Mouse (Mus musculus) kidney, postnatal 4 days (tissue): Measurements from ENCODE around the gene Psmb5.

Experiments used
- DNase-seq, 2 experiments: peaks; one replicate each; pipeline ENCODE4 v3.0.0; 2021; ENCODE audit warnings: mixed read lengths in 2 of 2

Gene Psmb5

GRCm38 (mm10) chr14:54591056-54591455 lies 26.8 kb downstream of the Psmb5 start:
- no peak for DNase-seq

DNA sequence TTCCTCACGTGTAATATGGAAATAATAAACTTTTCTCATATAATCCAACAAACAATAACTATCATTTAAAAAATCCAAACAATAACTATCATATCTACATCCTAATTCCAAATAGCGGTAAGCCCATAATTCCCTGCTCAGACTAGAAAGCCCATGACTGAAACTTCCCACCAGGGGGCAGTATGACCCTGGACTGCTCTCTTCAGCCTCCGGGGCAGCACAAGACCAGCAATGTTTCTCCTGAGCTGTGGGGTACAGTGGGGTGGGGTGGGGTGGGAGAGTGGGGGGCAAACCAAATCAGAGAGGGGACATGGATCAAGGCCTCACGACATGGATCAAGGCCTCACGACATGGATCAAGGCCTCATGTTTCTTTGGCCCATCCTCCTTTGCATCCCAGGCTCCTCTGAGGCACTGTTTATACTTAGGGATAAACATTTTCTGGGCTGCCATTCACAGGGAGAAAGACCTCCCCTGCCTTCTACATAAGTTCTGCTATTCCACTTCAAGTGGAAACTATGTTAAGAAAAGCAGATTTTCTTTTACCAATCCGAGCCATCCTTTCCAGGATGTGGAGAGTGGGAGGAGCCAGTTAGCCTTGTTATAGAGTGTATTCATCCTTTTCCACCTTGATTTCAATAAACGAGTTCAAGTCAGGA lies 34.0 kb downstream of the Psmb5 start:
- peak; percentile 80 to 85 for DNase-seq

GRCm38 (mm10) chr14:54582536-54582935 lies 35.3 kb downstream of the Psmb5 start:
- DNase-seq = no peak

GRCm38 (mm10) chr14:54579638-54580037 lies 38.2 kb downstream of the Psmb5 start:
- no peak for DNase-seq

- peak; percentile 45 to 66 for DNase-seq
Measured at GRCm38 (mm10) chr14:54578063-54578462, 39.8 kb downstream of the Psmb5 start.

DNA sequence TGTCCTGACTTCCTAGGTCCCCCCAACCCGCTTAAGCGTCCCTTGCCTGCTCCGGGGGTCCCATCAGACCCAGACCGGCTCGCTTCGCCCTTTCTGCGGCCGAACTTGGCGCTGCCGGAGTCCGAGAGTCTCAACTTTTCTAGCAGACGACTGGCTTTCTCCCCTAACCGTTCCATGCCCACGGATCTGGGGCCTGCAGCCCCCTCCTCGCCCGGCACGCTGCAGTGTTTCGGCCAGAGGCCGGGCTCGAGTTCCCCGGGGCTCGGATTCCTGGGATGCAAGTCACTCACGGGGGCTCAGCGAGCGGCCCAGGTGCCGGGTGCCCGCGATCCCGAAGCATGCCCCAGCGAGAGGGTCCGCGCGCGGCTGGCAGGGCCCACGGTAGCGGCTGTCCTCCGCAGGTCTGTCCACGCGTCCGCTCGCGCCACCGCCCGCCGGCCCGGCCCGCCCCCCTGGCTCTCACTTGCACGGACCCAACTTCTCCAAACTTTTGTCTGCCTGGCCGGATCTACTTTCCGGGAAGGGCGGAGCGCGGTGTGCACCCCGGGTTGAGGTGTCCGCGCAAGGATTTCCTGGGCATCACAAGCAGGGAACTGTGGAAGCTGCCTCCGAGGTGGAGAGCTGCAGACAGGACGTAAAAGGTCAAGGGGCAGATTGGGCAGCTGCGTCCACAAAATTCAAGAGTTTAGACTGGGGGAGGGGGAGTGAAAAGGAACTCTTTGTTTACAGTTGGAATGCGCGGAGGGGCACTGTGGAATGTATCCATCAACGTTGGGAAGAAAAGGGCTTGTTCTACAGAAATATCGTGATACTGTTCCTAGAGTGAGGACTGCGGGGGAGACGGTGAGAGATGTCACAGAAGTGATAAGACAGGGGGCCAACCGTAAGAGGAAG lies 40.5 kb downstream of the Psmb5 start, which contains the start of gene Ajuba:
TSS of gene Ajuba (minus strand) at position 470 of the 894 bp plus-strand sequence.
- DNase-seq = peak; percentile 93 to 96

DNA sequence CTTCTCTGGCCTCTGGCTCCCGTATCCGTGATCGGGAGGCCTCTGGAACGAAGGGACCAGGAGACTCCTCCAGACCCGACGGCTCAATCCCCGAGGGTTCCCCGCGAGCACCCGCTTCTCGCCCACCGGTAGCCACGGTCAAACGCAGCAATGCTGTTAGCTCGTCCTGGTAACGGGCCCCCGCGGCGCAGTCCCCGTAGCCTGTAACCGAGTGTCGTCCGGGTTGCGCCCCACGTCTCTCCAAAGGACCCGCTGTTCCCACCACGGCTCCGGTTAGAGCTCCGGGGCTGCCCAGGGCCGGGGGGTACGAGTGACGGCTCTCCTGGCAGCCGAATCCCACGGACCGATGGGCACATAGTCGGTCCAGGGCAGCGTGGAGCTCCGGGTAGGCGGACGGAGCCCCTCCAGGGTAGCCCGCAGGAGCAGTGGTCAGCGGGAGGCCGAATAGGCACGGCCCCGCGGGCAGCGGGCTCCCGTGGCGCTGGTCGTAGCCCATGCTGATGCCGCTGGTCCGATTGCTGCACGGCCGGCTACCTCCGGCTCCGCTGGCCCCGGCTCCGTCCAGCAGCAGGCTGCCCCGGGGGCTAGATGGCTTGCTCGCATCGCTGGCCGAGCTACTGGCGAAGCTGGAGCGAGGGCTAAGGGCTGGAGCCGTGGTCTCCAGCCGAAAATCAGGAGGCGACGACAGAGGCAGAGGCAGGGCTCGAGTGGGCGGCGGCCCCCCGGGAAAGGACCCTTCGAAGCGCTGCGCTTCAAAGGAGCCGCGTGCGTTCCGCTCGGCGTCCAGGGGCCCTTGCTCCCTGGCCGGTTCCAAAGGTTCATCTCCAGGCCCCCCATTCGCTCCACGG lies 41.4 kb downstream of the Psmb5 start:
- DNase-seq = peak; percentile 67 to 78

GRCm38 (mm10) chr14:54575631-54576030 lies 42.2 kb downstream of the Psmb5 start:
- peak; percentile 94 to 96 for DNase-seq

DNA sequence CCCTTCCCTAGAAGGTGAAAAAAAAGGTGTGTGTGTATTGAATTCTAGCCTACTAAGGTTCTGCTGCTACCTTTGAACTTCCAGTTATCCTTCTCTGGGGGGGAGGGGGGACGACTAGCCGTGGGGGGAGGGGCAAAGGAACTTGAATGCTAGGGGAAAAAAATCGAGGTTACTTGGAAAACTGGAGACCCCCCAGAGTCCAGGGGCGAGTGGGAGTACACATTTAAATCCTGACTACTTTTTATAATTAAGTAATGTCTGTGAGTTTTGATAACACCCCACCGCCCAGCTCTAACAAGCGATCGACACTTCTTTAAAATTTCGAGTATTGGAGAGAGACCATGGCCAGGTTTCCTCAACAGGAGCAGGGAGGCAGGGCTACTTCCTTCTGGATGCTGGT lies 42.8 kb downstream of the Psmb5 start:
- DNase-seq = no peak

GRCm38 (mm10) chr14:54574253-54574652 lies 43.6 kb downstream of the Psmb5 start:
- peak; percentile 39 to 42 for DNase-seq

DNA sequence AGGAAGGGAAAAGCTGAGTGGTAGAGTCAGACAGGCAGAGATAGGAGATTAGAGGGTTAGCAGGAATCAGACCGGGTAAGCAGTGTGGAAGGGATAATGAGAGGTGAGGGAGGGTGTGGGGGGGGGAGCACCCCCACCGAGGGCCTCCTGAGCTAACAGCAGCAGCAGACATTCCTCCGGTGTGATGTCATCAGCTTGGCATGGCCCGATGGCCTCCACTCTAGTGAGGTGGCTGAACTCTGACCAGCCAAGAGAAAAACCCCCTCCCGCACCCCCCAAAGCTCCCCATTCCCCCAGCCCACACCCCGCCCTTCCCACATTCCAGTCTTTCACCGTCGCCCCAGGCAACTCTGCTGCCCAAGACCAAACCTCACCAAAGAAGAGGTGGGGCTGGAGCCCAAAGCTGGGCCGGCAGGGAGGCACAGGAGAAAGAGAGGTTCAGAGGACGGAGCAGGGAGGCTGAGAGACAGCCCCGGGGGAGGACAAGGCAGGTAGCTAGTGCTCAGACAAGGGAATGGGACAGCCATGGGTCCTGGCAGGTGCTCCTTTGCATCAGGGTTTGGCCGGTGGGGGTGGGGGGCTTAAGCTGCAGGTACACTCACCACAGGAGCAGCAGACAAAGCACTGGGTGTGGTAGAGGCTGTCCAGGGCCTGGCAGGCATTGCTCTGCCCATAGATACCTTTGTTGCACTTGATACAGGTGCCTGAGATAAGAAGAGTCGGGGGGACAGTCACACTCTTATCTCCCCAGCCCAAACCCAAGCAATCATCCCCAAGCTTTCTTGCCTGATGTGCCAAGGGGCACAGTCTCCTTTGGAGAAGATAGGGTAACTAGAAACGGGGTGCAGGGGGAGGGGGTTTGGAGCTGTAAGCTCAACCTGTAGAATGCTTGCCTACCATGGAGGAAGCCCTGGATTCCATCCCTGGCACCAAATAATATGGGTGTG lies 44.8 kb downstream of the Psmb5 start:
- DNase-seq = peak; percentile 76 to 87

GRCm38 (mm10) chr14:54572122-54572521 lies 45.7 kb downstream of the Psmb5 start:
- DNase-seq = no peak

- DNase-seq = peak in 1 of 2 experiments; percentile 47
Measured at GRCm38 (mm10) chr14:54569451-54570392, 48.1 kb downstream of the Psmb5 start.

GRCm38 (mm10) chr14:54568694-54569414 lies 49.0 kb downstream of the Psmb5 start:
- peak; percentile 83 to 86 for DNase-seq
